Mouse (Mus musculus) lung, postnatal 0 days (tissue): ENCODE results near the gene Wipi1.

Source experiments
- CTCF ChIP-seq: IDR thresholded peaks from 2 replicates; pipeline ENCODE4 v1.5.1; 2016; ENCODE audit warnings: antibody characterized with exemption, mild to moderate bottlenecking
- EP300 ChIP-seq: IDR thresholded peaks from 2 replicates; pipeline ENCODE4 v1.6.1; 2016; ENCODE audit warnings: antibody characterized with exemption, mild to moderate bottlenecking, control low read depth

- TF ChIP-seq CTCF (no peak), EP300 (no peak)
These were observed at the start of gene Wipi1 for GRCm38 (mm10) chr11:109611303-109612149.
